Mouse (Mus musculus): ENCODE measurements around the gene Dscam.

DNA sequence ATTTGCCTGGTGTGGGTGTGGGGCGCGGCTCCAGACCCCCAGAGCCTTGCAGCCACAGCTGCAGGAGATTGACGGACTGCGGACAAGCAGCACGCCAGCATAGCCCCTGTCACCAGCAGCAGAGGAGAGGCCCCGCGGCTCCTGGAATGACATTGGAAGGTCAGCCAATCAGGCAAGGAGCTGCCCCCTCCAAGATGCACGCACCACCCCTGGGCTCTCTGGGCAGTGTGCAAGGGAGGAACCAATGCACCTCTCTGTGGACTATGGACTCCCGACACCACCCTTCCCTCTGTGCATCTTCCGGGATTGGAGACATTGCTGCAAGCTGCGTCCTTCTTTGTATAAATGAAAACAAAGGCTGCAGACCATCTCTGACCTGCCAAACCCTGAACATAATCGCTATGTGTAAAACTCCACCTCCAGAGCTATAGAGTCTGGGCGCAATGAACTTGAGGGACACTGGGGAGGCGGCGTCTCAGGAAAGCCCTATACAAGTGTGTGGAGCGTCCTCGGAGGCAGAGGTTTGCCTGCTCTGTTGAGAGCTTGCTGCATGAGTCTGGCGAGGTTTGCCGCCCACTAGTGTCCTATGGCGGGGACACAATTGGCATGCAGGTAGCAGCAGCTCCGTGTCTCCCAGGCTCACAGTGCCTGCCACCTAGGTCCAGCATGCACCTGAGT is 5.0 kb downstream of the Dscam start:
- TF ChIP-seq CTCF (IDR thresholded peaks at IDR 0.05; ENCODE audit: borderline replicate concordance, extremely low read depth, insufficient read depth, insufficient read length): peak; percentile 88
- TF ChIP-seq POLR2A (IDR thresholded peaks at IDR 0.05; ENCODE audit: borderline replicate concordance, extremely low read depth, insufficient read depth, insufficient read length, poor library complexity, severe bottlenecking): no peak
